Mouse (Mus musculus): ENCODE measurements around the gene Pde1c.

DNA sequence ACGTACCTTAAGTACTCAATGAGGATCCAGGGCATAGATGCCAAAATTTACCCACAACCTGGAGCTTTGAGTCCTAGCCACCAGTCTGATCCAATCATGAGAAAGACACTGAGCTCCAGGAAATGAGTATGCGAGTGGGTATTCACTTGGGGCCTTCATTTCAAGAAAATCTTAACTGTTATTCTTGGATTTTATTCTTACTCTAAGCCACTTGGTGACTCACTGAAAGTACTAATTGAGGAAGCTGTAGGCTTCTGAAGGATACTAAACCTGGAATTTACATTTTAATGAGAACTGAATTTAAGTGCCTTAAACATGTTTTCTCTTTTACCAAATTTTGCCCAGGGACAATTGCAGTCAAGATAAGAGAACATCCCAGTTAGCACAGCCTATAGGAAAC lies 392.4 kb downstream of the Pde1c start:
- TF ChIP-seq POLR2A (IDR thresholded peaks at IDR 0.05; ENCODE audit: insufficient read depth, low read depth, low read length), result no peak
- no peak for TF ChIP-seq CTCF (IDR thresholded peaks at IDR 0.05)
- TF ChIP-seq EP300 (IDR thresholded peaks at IDR 0.05; ENCODE audit: insufficient read depth, low read depth, low read length), result no peak

Data from heart, adult 2 months (tissue).